Mouse (Mus musculus) CH12.LX (cell line): Measurements from ENCODE around the gene Dnah1. TPM values are rescaled to one million over a fixed set of nuclear protein-coding genes. Genes with fewer than 3 reads are reported as not detected.

Experiments
- DNase-seq: peaks from one replicate; pipeline ENCODE4 v3.0.0-alpha.2; 2013; ENCODE audit errors: extremely low read depth
- H3K27ac ChIP-seq: 2 replicates; pipeline ENCODE4 v1.5.1; 2012; ENCODE audit warnings: low read depth, mild to moderate bottlenecking, control low read depth, moderate library complexity; ENCODE audit not compliant: insufficient read depth
- H3K27me3 ChIP-seq: replicated peaks from 2 replicates; pipeline ENCODE3; 2012; ENCODE audit warnings: inconsistent platforms
- H3K36me3 ChIP-seq, 2 experiments: replicated peaks in 1 of 2; 2 replicates each; pipeline versions ENCODE3 to v1.6.1; 2012; ENCODE audit warnings: inconsistent platforms in 1 of 2, low read length in 1 of 2, mild to moderate bottlenecking in 1 of 2, mixed read lengths in 1 of 2, moderate library complexity in 1 of 2; ENCODE audit not compliant: control insufficient read depth in 1 of 2, insufficient read depth in 1 of 2
- H3K4me1 ChIP-seq, 2 experiments: 2 replicates each; pipeline ENCODE4 v1.6.1; 2012; ENCODE audit warnings: inconsistent platforms in 1 of 2, moderate library complexity in 1 of 2; ENCODE audit not compliant: insufficient read depth in 2 of 2, control insufficient read depth in 1 of 2
- H3K4me2 ChIP-seq: 2 replicates; pipeline ENCODE4 v1.6.1; 2012; ENCODE audit warnings: low read depth, mild to moderate bottlenecking, control low read depth; ENCODE audit not compliant: poor library complexity, insufficient read depth, severe bottlenecking
- H3K4me3 ChIP-seq, 3 experiments: fragments of 150-350 bp in 1 of 3; sonication (generic) in 1 of 3; replicated peaks in 1 of 3; 2 replicates each; pipeline versions ENCODE3 to v1.5.1; 2011 to 2012; ENCODE audit warnings: low read depth in 2 of 3, low read length in 2 of 3, mild to moderate bottlenecking in 2 of 3, moderate library complexity in 2 of 3, control low read depth in 1 of 3, improper control_type of control experiment in 1 of 3, inconsistent platforms in 1 of 3, mixed read lengths in 1 of 3; ENCODE audit not compliant: poor library complexity in 1 of 3
- H3K79me2 ChIP-seq: replicated peaks from 2 replicates; pipeline ENCODE4 v1.6.1; 2012; ENCODE audit warnings: mild to moderate bottlenecking, moderate library complexity; ENCODE audit not compliant: control insufficient read depth, poor library complexity, insufficient read depth, severe bottlenecking; ENCODE audit errors: extremely low read depth
- H3K9ac ChIP-seq: 2 replicates; pipeline ENCODE4 v1.6.1; 2012; ENCODE audit warnings: low read depth, mild to moderate bottlenecking, control low read depth, moderate library complexity; ENCODE audit not compliant: insufficient read depth
- H3K9me3 ChIP-seq: replicated peaks from 2 replicates; pipeline ENCODE3; 2012; ENCODE audit warnings: low read length, inconsistent platforms, mixed read lengths
- BHLHE40 ChIP-seq: IDR thresholded peaks from 2 replicates; pipeline ENCODE4 v1.6.1; 2011; ENCODE audit warnings: mild to moderate bottlenecking, low read depth, low read length, improper control_type of control experiment
- CHD1 ChIP-seq: IDR thresholded peaks from 2 replicates; pipeline ENCODE4 v1.6.1; 2012; ENCODE audit warnings: low read depth, low read length, improper control_type of control experiment, inconsistent platforms
- CHD2 ChIP-seq: IDR thresholded peaks from 2 replicates; pipeline ENCODE4 v1.6.1; 2011; ENCODE audit warnings: low read length, improper control_type of control experiment
- CTCF ChIP-seq, 2 experiments: IDR thresholded peaks in 1 of 2; conservative IDR thresholded peaks in 1 of 2; 2 replicates each; pipeline ENCODE4 v1.5.1; 2011 to 2012; ENCODE audit warnings: low read depth in 2 of 2, low read length in 2 of 2, improper control_type of control experiment in 1 of 2, inconsistent platforms in 1 of 2, mild to moderate bottlenecking in 1 of 2, moderate library complexity in 1 of 2
- E2F4 ChIP-seq: IDR thresholded peaks from 2 replicates; pipeline ENCODE4 v1.6.1; 2011; ENCODE audit warnings: low read depth, low read length, improper control_type of control experiment; ENCODE audit not compliant: insufficient replicate concordance
- ELF1 ChIP-seq: IDR thresholded peaks from 2 replicates; pipeline ENCODE4 v1.6.1; 2014; ENCODE audit warnings: low read depth, mild to moderate bottlenecking, inconsistent platforms, low read length, improper control_type of control experiment
- EP300 ChIP-seq: IDR thresholded peaks from 2 replicates; pipeline ENCODE4 v1.6.1; 2011; ENCODE audit warnings: low read length, improper control_type of control experiment
- ETS1 ChIP-seq: conservative IDR thresholded peaks from 2 replicates; pipeline ENCODE4 v1.6.1; 2012; ENCODE audit warnings: low read depth, mild to moderate bottlenecking, inconsistent platforms, low read length, improper control_type of control experiment, moderate library complexity
- GABPA ChIP-seq: IDR thresholded peaks from 2 replicates; pipeline ENCODE4 v1.6.1; 2012; ENCODE audit warnings: low read depth, low read length, improper control_type of control experiment, inconsistent platforms; ENCODE audit not compliant: insufficient replicate concordance
- HCFC1 ChIP-seq: IDR thresholded peaks from 2 replicates; pipeline ENCODE4 v1.6.1; 2012; ENCODE audit warnings: low read depth, mild to moderate bottlenecking, inconsistent platforms, low read length, improper control_type of control experiment
- IRF4 ChIP-seq: IDR thresholded peaks from 2 replicates; pipeline ENCODE4 v1.6.1; 2014; ENCODE audit warnings: low read depth, mild to moderate bottlenecking, inconsistent platforms, low read length, improper control_type of control experiment
- JUN ChIP-seq: IDR thresholded peaks from 2 replicates; pipeline ENCODE4 v1.6.1; 2011; ENCODE audit warnings: low read depth, mild to moderate bottlenecking, low read length, improper control_type of control experiment, moderate library complexity; ENCODE audit not compliant: insufficient read depth
- JUND ChIP-seq: conservative IDR thresholded peaks from 2 replicates; pipeline ENCODE4 v1.6.1; 2011; ENCODE audit warnings: low read depth, low read length, improper control_type of control experiment
- KAT2A ChIP-seq: IDR thresholded peaks from 2 replicates; pipeline ENCODE4 v1.6.1; 2012; ENCODE audit warnings: low read length, improper control_type of control experiment, inconsistent platforms; ENCODE audit not compliant: insufficient replicate concordance
- MAFK ChIP-seq: IDR thresholded peaks from 2 replicates; pipeline ENCODE4 v1.6.1; 2011; ENCODE audit warnings: low read length, improper control_type of control experiment; ENCODE audit not compliant: insufficient replicate concordance
- MAX ChIP-seq: IDR thresholded peaks from 2 replicates; pipeline ENCODE4 v1.6.1; 2011; ENCODE audit warnings: low read length, improper control_type of control experiment
- MAZ ChIP-seq: IDR thresholded peaks from 2 replicates; pipeline ENCODE4 v1.6.1; 2012; ENCODE audit warnings: low read depth, mild to moderate bottlenecking, inconsistent platforms, low read length, improper control_type of control experiment, moderate library complexity
- MEF2A ChIP-seq: IDR thresholded peaks from 2 replicates; pipeline ENCODE4 v1.6.1; 2014; ENCODE audit warnings: low read depth, mild to moderate bottlenecking, inconsistent platforms, low read length, improper control_type of control experiment, borderline replicate concordance
- MXI1 ChIP-seq: IDR thresholded peaks from 2 replicates; pipeline ENCODE4 v1.6.1; 2011; ENCODE audit warnings: mild to moderate bottlenecking, low read depth, low read length, improper control_type of control experiment
- MYC ChIP-seq: IDR thresholded peaks from 2 replicates; pipeline ENCODE4 v1.6.1; 2011; ENCODE audit warnings: low read depth, mild to moderate bottlenecking, improper control_type of control experiment, low read length
- NELFE ChIP-seq: IDR thresholded peaks from 2 replicates; pipeline ENCODE4 v1.6.1; 2011; ENCODE audit warnings: low read depth, low read length, improper control_type of control experiment
- NRF1 ChIP-seq: IDR thresholded peaks from 2 replicates; pipeline ENCODE4 v1.6.1; 2014; ENCODE audit warnings: low read depth, mild to moderate bottlenecking, inconsistent platforms, low read length, improper control_type of control experiment, moderate library complexity
- PAX5 ChIP-seq: IDR thresholded peaks from 2 replicates; pipeline ENCODE4 v1.6.1; 2012; ENCODE audit warnings: low read length, inconsistent platforms, mixed read lengths
- POLR2A ChIP-seq: IDR thresholded peaks from 2 replicates; pipeline ENCODE4 v1.6.1; 2011; ENCODE audit warnings: low read depth, mild to moderate bottlenecking, improper control_type of control experiment, low read length
- POLR2AphosphoS2 ChIP-seq: IDR thresholded peaks from 2 replicates; pipeline ENCODE4 v1.6.1; 2011; ENCODE audit warnings: low read depth, low read length, improper control_type of control experiment
- RAD21 ChIP-seq: IDR thresholded peaks from 2 replicates; pipeline ENCODE4 v1.6.1; 2011; ENCODE audit warnings: low read depth, mild to moderate bottlenecking, low read length, improper control_type of control experiment, moderate library complexity
- RCOR1 ChIP-seq: conservative IDR thresholded peaks from 2 replicates; pipeline ENCODE4 v1.6.1; 2012; ENCODE audit warnings: low read depth, mild to moderate bottlenecking, inconsistent platforms, low read length, improper control_type of control experiment
- SIN3A ChIP-seq: IDR thresholded peaks from 2 replicates; pipeline ENCODE4 v1.6.1; 2012; ENCODE audit warnings: low read length, improper control_type of control experiment, inconsistent platforms
- SMC3 ChIP-seq: IDR thresholded peaks from 2 replicates; pipeline ENCODE4 v1.6.1; 2011; ENCODE audit warnings: low read depth, low read length, improper control_type of control experiment
- TBP ChIP-seq: conservative IDR thresholded peaks from 2 replicates; pipeline ENCODE4 v1.6.1; 2011; ENCODE audit warnings: low read depth, low read length, improper control_type of control experiment
- TCF12 ChIP-seq: IDR thresholded peaks from 2 replicates; pipeline ENCODE4 v1.6.1; 2014; ENCODE audit warnings: low read depth, mild to moderate bottlenecking, inconsistent platforms, low read length, improper control_type of control experiment
- UBTF ChIP-seq: IDR thresholded peaks from 2 replicates; pipeline ENCODE4 v1.6.1; 2012; ENCODE audit warnings: low read depth, mild to moderate bottlenecking, inconsistent platforms, low read length, improper control_type of control experiment, moderate library complexity
- USF1 ChIP-seq: IDR thresholded peaks from 2 replicates; pipeline ENCODE4 v1.6.1; 2014; ENCODE audit warnings: low read depth, mild to moderate bottlenecking, inconsistent platforms, low read length, improper control_type of control experiment
- USF2 ChIP-seq: conservative IDR thresholded peaks from 2 replicates; pipeline ENCODE4 v1.6.1; 2011; ENCODE audit warnings: low read depth, low read length, improper control_type of control experiment
- ZC3H11A ChIP-seq: IDR thresholded peaks from 2 replicates; pipeline ENCODE4 v1.6.1; 2012; ENCODE audit warnings: low read depth, mild to moderate bottlenecking, inconsistent platforms, low read length, improper control_type of control experiment
- ZKSCAN1 ChIP-seq: IDR thresholded peaks from 2 replicates; pipeline ENCODE4 v1.6.1; 2012; ENCODE audit warnings: low read depth, inconsistent platforms, low read length, improper control_type of control experiment, borderline replicate concordance
- ZMIZ1 ChIP-seq: IDR thresholded peaks from 2 replicates; pipeline ENCODE4 v1.6.1; 2012; ENCODE audit warnings: low read depth, mild to moderate bottlenecking, inconsistent platforms, low read length, improper control_type of control experiment
- ZNF384 ChIP-seq: IDR thresholded peaks from 2 replicates; pipeline ENCODE4 v1.6.1; 2012; ENCODE audit warnings: low read depth, low read length, improper control_type of control experiment, inconsistent platforms
- dilution Hi-C: fragments of 300-500 bp; cut with MboI; formaldehyde crosslinking; loops from 2 replicates; pipeline ENCODE4 v1.14.3; 2020; ENCODE audit warnings: low sequenced_read_pairs; ENCODE audit not compliant: extremely low pct_unique_long_range_greater_than_20kb, extremely low pct_ligation_motif_present
- in situ Hi-C: fragments of 300-500 bp; cut with MboI; formaldehyde crosslinking; loops from 3 replicates; pipeline ENCODE4 v1.14.3; 2019; ENCODE audit warnings: low sequenced_read_pairs, low pct_ligation_motif_present, low pct_unique_long_range_greater_than_20kb, mixed read lengths
- polyA plus RNA-seq: library from polyadenylated mRNA; unstranded; fragments of >175 nt; gene quantifications from 2 replicates; pipeline ENCODE4 v1.2.1, GENCODE M21; 2012; ENCODE audit warnings: low read depth; ENCODE audit not compliant: insufficient read length
- total RNA-seq, 2 experiments: library from RNA; depleted of rRNA; stranded (reverse); fragments of 300-350 nt in 1 of 2; fragments of >200 nt in 1 of 2; gene quantifications; 2 replicates each; pipeline ENCODE4 v1.2.3; 2012 to 2014

Dnah1 gene
- total and polyA plus RNA-seq, 3 experiments: 0.04 to 0.08 (median 0.06) TPM

- TF ChIP-seq MXI1: no peak
- TF ChIP-seq MYC: no peak
- no peak for TF ChIP-seq MAFK
- peak; percentile 95 for TF ChIP-seq SMC3
- TF ChIP-seq ZNF384: peak; percentile 61
- TF ChIP-seq NELFE: no peak
- peak; percentile 82 for TF ChIP-seq RAD21
- TF ChIP-seq JUN: no peak
- TF ChIP-seq KAT2A: no peak
- TF ChIP-seq CHD1: no peak
- TF ChIP-seq ZKSCAN1: no peak
- no peak for TF ChIP-seq MAZ
- TF ChIP-seq BHLHE40: no peak
- TF ChIP-seq MAX: no peak
- no peak for TF ChIP-seq ZMIZ1
- no peak for TF ChIP-seq CHD2
- no peak for TF ChIP-seq IRF4
- TF ChIP-seq TCF12: no peak
- no peak for TF ChIP-seq POLR2AphosphoS2
- no peak for TF ChIP-seq PAX5
- no peak for TF ChIP-seq MEF2A
- no peak for TF ChIP-seq TBP
- TF ChIP-seq NRF1: no peak
- no peak for TF ChIP-seq JUND
- no peak for TF ChIP-seq E2F4
- no peak for TF ChIP-seq EP300
- TF ChIP-seq CTCF (conservative IDR thresholded peaks at IDR 0.05 in 1 of 2, IDR thresholded peaks at IDR 0.05 in 1 of 2; ENCODE audit: low read depth in 2 of 2, low read length in 2 of 2): peak; percentile 86 to 93
- TF ChIP-seq UBTF: no peak
- TF ChIP-seq USF2: no peak
- TF ChIP-seq ZC3H11A: peak; percentile 57
- TF ChIP-seq RCOR1: no peak
- TF ChIP-seq POLR2A: no peak
- TF ChIP-seq SIN3A: no peak
- TF ChIP-seq ETS1: no peak
- no peak for TF ChIP-seq GABPA
- TF ChIP-seq ELF1: 0 out of 2 replicates have a peak, but pooled peaks have one; percentile 25
- TF ChIP-seq USF1: no peak
- TF ChIP-seq HCFC1: no peak
- Histone ChIP-seq H3K9me3 (no peaks in the 10 kb centered on the region), H3K27ac (no peak overlapping the region), H3K4me1 (peaks cover 0 to 5% of the 10 kb centered on the region in 2 experiments; a peak in 2 of 4 replicates), H3K9ac (no peak overlapping the region), H3K4me2 (no peak overlapping the region), H3K4me3 (no peak overlapping the region), H3K27me3 (no peaks in the 10 kb centered on the region), H3K36me3 (no peaks in the 10 kb centered on the region), H3K79me2 (no peaks in the 10 kb centered on the region)
- peak; percentile 79 for DNase-seq
- dilution Hi-C loops: no loop called here
- in situ Hi-C loops: loop anchor here (5.0 kb wide), 2 partner anchors 45 to 190 kb away; no protein-coding TSS in a partner anchor
Observed at GRCm38 (mm10) chr14:31272164-31272563, 51.5 kb downstream of the Dnah1 start.
